Mouse (Mus musculus) cerebellum, postnatal 4 days (tissue): ENCODE data around the gene Olfr450.
A peak's percentile ranks its signal among the peaks of the same experiment; 100 is the strongest.

Experiments used
- DNase-seq, 2 experiments: peaks; one replicate each; pipeline ENCODE4 v3.0.0; 2022; ENCODE audit warnings: low spot score in 2 of 2, mixed read lengths in 1 of 2

Olfr450 gene

GRCm38 (mm10) chr6:42811639-42812038 is at the start of gene Olfr450:
Gene Olfr450, plus strand, starts transcription at chr6:42811939.
- DNase-seq, result no peak

- DNase-seq, result no peak
Observed at GRCm38 (mm10) chr6:42777066-42777465, 34.7 kb upstream of the Olfr450 start.

GRCm38 (mm10) chr6:42784793-42785192 is 26.9 kb upstream of the Olfr450 start, which contains the start of gene Olfr452:
Gene Olfr452, plus strand, starts transcription at chr6:42785093.
- DNase-seq, result no peak

DNA sequence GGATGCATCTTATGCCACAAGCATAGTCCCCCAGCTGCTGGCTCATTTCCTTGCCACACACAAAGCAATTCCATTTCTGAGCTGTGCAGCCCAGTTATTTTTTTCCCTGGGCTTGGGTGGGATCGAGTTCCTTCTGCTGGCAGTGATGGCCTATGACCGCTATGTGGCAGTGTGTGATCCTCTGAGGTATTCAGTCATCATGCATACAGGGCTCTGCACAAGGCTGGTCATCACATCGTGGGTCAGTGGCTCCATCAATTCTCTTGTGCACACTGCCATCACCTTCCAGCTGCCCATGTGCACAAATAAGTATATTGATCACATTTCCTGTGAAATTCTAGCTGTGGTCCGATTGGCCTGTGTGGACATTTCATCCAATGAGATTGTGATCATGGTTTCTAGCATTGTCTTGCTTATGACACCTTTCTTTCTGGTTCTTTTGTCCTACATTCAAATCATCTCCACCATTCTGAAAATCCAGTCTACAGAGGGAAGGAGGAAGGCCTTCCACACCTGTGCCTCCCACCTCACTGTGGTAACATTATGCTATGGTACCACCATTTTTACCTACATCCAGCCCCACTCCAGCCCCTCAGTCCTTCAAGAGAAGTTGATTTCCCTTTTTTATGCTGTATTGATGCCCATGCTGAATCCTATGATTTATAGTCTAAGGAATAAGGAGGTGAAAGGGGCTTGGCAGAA is 21.3 kb upstream of the Olfr450 start:
- DNase-seq, result no peak

DNA sequence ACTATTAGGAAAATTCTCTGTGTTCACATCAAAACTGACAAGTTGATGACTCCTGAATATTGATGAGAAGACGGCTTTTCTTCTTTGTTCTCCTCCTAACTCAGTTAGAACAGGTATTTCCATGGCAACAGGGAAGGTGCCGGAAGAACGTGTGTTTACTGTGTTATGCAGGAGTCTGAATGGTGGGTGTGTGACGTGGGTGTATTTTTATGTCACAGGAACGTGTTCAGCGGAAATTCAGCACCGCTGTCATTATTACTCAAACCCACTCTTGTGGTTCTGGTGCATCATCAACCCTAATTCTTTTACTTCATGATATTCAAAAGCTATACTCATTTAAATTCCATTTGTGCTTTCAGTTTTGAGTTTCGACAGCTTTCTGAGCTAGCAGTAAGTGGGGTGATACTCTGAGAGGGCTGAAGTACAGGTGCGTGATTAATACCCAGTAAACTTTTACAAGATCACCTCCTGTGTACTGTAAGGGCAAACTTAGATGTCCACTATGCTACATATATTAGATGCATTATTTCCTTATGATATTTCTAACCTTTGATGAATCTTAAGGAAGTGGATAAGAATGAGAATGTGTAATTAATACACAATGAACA is 20.7 kb upstream of the Olfr450 start:
- DNase-seq, result no peak

DNA sequence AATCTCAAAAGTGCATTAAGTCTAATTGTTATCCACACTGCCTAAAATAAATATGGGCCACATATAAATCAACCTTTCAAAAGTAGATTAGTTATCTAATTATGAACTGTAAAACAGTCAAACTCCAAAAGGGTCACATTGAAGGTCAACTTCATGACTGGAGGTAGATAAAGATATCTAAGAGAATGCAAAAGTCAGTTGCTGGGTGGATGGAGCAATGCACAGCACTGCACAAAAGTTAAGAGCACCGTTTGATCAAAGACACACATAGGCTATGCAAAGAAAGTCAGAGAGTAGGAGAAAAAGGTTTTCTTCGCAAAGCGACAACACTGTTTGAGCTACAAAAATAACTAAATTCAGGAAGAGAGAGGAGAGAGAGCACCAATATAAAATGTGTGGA is 16.8 kb upstream of the Olfr450 start:
- DNase-seq, result no peak

GRCm38 (mm10) chr6:42834084-42834483 is 22.3 kb downstream of the Olfr450 start, which contains the start of gene Olfr449:
Gene Olfr449, plus strand, starts transcription at chr6:42834384.
- DNase-seq, result no peak

DNA sequence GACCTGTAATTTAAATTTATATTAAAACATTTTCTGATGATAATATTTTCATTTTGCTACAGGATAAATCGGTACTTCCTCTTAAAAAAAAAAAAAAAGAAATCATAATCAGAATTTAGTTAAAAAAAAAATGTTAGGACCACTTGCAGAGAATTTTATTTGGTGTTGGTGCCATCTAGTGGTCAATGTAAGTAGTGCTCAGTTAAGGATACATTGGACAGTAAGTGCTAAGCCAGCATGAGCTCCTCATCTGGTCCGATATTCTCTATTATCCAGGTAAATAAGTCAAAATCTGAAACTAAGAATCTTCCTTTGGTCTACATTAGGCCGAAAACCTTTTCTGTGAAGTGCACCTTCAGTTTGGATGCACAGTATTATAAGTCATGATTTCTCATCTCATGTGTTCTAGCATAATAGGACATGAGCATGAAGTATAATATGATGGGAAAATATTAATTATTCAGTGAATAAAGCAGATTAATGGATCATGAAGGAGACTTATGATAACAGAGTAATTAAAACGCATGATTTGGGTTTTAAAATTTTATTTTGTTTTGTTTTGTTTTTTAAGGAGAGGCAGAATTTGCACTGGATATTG is 48.6 kb downstream of the Olfr450 start:
- DNase-seq, result peak in 1 of 2 experiments; percentile 30
